Mouse (Mus musculus) frontal cortex, postnatal 36 days (tissue): ENCODE data around the gene Rnf39.
A peak's percentile ranks its signal among the peaks of the same experiment; 100 is the strongest.
"Not testable (repeated sequence)": the region's sequence is repeated elsewhere in the genome, so short reads cannot be mapped to it uniquely, and the experiment has no call there.

Source experiments
- DNase-seq, 2 experiments: peaks; one replicate each; pipeline ENCODE4 v3.0.0; 2022; ENCODE audit warnings: low spot score in 2 of 2

The Rnf39 gene

GRCm38 (mm10) chr17:36982253-36983155, 39.8 kb downstream of the Rnf39 start:
- DNase-seq: no peak

GRCm38 (mm10) chr17:36988475-36988874, 45.8 kb downstream of the Rnf39 start:
- DNase-seq: no peak

DNA sequence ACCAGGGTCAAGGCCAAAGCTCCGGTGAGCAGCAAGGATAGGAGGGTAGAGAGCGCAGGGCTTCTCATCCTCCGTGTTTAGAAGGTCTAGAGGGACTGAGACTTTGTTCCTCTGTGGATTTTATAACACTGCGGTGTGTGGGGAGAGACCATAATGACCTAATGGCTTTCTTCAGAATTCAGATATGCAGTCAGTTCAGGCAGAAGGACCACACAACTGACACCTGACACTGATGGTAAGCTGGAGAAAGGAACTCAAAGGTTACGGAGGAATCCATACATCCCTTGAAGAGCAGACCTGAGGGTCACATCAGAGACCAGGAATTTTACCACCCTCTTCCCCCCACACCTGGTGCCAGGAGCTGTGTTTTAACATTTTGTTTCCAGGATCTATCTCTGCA, 46.7 kb downstream of the Rnf39 start, which contains the start of gene H2-M5:
Gene H2-M5 (minus strand): TSS at position 101 of the 400 bp plus-strand sequence.
- no peak for DNase-seq

GRCm38 (mm10) chr17:36990630-36991029, 47.9 kb downstream of the Rnf39 start:
- not testable (repeated sequence) for DNase-seq

DNA sequence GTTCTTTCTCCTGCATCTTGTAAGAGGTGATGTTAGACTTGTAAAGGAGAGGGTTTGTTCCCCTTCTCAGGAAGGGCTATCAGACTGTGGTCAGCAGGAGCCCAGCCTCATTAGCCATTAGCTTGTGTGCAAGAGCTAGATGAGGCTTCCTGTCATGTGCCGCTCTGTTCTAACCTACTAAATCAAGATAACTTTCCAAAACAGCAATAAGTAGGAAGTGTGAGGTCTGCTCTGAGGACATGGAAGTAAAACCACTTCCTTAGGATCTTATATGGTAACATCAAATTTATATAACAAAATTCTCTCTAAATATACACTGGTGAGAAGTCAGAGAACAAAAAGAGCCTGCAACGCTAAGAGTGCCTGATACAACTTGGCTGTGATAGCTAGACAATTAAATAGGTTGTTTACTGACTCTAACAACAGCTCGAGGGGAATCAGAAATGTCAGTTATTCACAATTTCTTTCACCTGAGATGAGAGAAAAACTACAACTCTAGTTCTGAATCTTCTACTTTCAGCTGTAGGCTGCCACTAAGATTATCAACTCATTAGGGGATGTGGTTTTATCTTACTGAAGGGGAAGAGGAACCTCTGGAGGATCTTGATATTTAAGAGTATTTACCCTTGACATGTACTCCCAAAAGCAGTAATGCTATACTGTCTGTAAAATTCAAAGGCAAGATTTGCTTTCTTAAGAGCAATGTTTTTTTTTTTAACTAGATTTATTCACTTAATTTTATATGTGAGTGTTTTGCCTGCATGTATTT, 49.8 kb downstream of the Rnf39 start:
- peak; percentile 11 to 26 for DNase-seq

DNA sequence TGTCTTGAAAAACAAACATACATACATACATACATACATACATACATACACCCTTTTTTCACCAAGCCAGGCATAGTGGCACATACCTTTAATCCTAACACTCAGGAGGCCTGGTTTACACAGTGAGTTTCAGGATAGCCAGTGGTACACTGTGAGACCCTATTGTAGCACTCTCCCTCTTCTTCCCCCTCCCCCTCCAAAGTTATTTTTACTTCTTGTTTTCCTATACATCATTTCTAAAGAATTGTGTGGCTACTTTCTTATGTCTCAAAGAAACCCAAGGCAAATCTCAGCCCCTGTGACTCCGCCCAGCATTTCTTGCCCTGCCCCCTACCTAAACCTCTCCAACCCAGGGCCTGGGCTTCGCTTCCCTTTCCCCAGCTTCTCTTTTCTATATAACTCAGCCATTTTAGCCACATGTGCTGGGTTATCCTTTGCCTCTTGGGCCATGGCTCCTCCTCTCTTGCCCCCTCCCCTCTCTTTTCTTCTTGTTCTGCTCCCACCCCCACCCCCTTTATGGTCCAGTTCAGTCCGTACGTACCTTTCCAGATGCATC, 51.1 kb downstream of the Rnf39 start:
- no peak for DNase-seq

DNA sequence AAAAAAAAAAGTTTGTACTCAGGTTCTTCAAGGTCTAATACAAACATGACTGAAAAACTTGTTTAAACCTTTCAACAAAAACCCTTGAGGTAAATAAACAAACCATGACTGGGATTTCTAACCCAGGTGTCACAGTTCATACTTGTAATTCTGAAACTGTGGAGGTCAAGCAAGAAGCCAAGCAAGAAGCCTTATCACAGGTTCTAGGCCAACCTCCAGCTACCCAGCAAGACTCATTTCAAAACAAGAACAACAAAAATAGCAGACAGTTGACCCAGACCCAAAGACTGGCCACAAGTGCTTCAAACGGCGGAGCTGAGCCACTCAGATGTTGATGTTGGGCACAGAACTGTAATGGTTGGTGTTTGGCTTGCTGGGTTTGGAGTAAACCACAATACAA, 51.8 kb downstream of the Rnf39 start:
- no peak for DNase-seq

GRCm38 (mm10) chr17:36995448-36995847, 52.7 kb downstream of the Rnf39 start:
- no peak for DNase-seq

GRCm38 (mm10) chr17:36997033-36997735, 54.5 kb downstream of the Rnf39 start:
- peak; percentile 73 to 84 for DNase-seq
